Mouse (Mus musculus) heart, embryonic 11.5 days (tissue): ENCODE measurements around the gene Akr1c12. TPM values are rescaled to one million over a fixed set of nuclear protein-coding genes. Genes with fewer than 3 reads are reported as not detected.

Experiments used
- ATAC-seq: fragments of 200-750 bp; cut with Nextera tagmentation; replicated peaks from 2 replicates; pipeline ENCODE4 v1.8.0; 2017; ENCODE audit warnings: moderate library complexity; ENCODE audit not compliant: insufficient number of reproducible peaks, low FRiP score, low TSS enrichment
- H3K27ac ChIP-seq: fragments of 300-500 bp; sonication (generic); 2 replicates; pipeline ENCODE4 v1.5.1; 2014; ENCODE audit warnings: mild to moderate bottlenecking, low read depth, low read length
- H3K27me3 ChIP-seq: fragments of 300-500 bp; sonication (generic); 2 replicates; pipeline ENCODE4 v1.6.1; 2014; ENCODE audit warnings: mild to moderate bottlenecking, low read length, mixed read lengths; ENCODE audit not compliant: control insufficient read depth, insufficient read depth
- H3K36me3 ChIP-seq: fragments of 300-500 bp; sonication (generic); 2 replicates; pipeline ENCODE4 v1.6.1; 2014; ENCODE audit warnings: mild to moderate bottlenecking, low read length, moderate library complexity, mixed read lengths; ENCODE audit not compliant: control insufficient read depth, insufficient read depth
- H3K4me1 ChIP-seq: fragments of 300-500 bp; sonication (generic); 2 replicates; pipeline ENCODE4 v1.6.1; 2014; ENCODE audit warnings: low read length; ENCODE audit not compliant: control insufficient read depth, insufficient read depth
- H3K4me2 ChIP-seq: fragments of 300-500 bp; sonication (generic); 2 replicates; pipeline ENCODE4 v1.6.1; 2014; ENCODE audit warnings: mild to moderate bottlenecking, moderate library complexity
- H3K4me3 ChIP-seq: fragments of 300-500 bp; sonication (generic); 2 replicates; pipeline ENCODE4 v1.5.1; 2014; ENCODE audit warnings: low read depth, low read length
- H3K9ac ChIP-seq: fragments of 300-500 bp; sonication (generic); 2 replicates; pipeline ENCODE4 v1.6.1; 2014; ENCODE audit warnings: mild to moderate bottlenecking, low read depth, low read length, moderate library complexity
- H3K9me3 ChIP-seq: fragments of 300-500 bp; sonication (generic); replicated peaks from 2 replicates; pipeline ENCODE4 v1.6.1; 2016; ENCODE audit warnings: low read length; ENCODE audit not compliant: control insufficient read depth
- WGBS: fragments of 180-500 bp; shearing (Covaris S2); extraction: QIAGEN DNeasy Blood & Tissue Kit; methylation state at CpG from one replicate; pipeline ENCODE4 v1.1.7; 2014; ENCODE audit not compliant: insufficient replicate concordance; 5-methylcytosine and 5-hydroxymethylcytosine counted together
- polyA plus RNA-seq: library from polyadenylated mRNA; unstranded; fragments of >200 nt; fragmentation: Nextera tagmentation; extraction: Ambion mirVana; gene quantifications from 2 replicates; pipeline ENCODE4 v1.2.1, GENCODE M21; 2014

Akr1c12 gene
- polyA plus RNA-seq, 1 experiment from 2014 or later = 0.44 TPM

DNA sequence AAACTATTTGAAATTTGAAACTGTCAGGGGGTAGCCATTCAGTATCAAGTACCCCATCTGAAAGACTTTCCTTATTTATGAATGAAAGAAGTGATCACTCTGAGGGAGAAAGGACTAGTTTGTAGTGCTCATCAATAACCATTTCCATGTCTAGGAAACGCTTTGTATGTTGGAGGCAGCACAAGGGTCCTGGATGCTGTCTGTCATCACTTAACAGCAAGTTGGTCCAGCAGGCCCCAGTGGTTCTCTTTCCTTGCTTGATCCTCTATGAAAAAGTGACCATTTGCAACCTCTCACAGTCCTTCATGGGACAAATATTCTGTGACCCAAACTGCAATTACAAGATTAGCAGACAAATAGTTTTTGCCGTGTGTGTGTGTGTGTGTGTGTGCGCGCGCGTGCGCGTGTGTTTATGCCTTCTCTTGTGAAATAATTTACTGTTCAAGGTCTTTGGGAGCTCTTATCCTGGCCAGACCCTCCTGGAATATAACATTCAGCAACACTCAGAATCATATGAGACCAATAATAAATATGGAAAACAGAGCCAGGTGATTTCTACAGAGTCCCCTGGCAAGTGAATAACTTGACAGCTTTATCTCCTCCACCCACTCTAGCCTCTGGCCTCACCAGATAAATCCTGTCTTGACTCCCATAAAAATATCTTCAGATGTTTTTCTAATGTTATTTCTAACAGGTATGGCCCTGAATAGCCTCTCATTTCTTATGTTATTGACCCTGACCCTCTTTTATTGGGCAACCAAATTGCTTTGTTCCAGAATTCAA, 48.2 kb downstream of the Akr1c12 start:
- Histone ChIP-seq H3K9ac (no peak overlapping the region), H3K9me3 (no peaks in the 10 kb centered on the region), H3K36me3 (no peaks in the 10 kb centered on the region), H3K27ac (no peak overlapping the region), H3K4me2 (no peak overlapping the region), H3K27me3 (no peaks in the 10 kb centered on the region), H3K4me1 (no peaks in the 10 kb centered on the region), H3K4me3 (no peak overlapping the region)
- 0 out of 2 replicates have a peak, but pooled peaks have one; percentile 39 for ATAC-seq
- WGBS = 77% methylated on average over 8 of the region's 8 CpGs

DNA sequence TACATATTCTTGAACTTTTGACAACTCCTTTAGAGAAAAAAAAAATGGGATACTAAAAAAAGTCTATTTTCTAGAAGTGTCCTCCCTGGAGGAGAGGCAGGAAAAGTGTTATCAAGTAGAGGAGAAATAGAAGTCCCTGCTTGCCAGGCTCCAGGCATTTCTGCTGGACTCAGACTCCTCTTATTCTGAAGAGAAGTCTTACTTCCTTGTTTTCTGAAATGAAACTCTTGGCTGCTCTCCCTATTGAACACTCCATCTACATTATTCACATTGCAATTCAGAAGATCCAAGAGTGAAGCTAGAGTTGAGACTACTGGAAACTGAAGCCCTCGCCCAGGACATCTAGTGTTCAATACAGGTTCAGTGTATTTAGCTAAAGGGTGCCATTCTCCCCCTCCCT, 50.8 kb downstream of the Akr1c12 start, which contains the start of gene Akr1c19:
Gene Akr1c19, plus strand, starts transcription at position 260 of the 400 bp plus-strand sequence.
- Histone ChIP-seq H3K9me3 (no peaks in the 10 kb centered on the region), H3K4me1 (no peaks in the 10 kb centered on the region), H3K27ac (no peak within 1 kb of the TSS), H3K4me2 (no peak within 1 kb of the TSS), H3K4me3 (no peak within 1 kb of the TSS), H3K36me3 (no peaks in the 10 kb centered on the region), H3K27me3 (no peaks in the 10 kb centered on the region), H3K9ac (no peak within 1 kb of the TSS)
- ATAC-seq = no peak
- WGBS = 67% methylated on average over 1 of the region's 1 CpGs

Other genes with a start within 250 kb of the Akr1c12 start
- 1.9 and 2.3 TPM in 2 replicates for gene Akr1c14, start 230.4 kb downstream of the Akr1c12 start, polyA plus RNA-seq
- not detected in 2 replicates for gene Akr1c18, start 128.8 kb downstream of the Akr1c12 start, polyA plus RNA-seq
- 3.2 and 3.7 TPM in 2 replicates for gene Akr1c13, start 88.3 kb downstream of the Akr1c12 start, polyA plus RNA-seq
- gene Akr1c19, start 50.7 kb downstream of the Akr1c12 start, polyA plus RNA-seq = 0.68 and 0.93 TPM in 2 replicates
- gene Akr1c6, start 154.9 kb upstream of the Akr1c12 start, polyA plus RNA-seq = not detected in 2 replicates
- not detected in 2 replicates for gene Akr1c20, start 243.9 kb upstream of the Akr1c12 start, polyA plus RNA-seq